Mouse (Mus musculus): ENCODE measurements around the gene Itgad.

Gene Itgad

DNA sequence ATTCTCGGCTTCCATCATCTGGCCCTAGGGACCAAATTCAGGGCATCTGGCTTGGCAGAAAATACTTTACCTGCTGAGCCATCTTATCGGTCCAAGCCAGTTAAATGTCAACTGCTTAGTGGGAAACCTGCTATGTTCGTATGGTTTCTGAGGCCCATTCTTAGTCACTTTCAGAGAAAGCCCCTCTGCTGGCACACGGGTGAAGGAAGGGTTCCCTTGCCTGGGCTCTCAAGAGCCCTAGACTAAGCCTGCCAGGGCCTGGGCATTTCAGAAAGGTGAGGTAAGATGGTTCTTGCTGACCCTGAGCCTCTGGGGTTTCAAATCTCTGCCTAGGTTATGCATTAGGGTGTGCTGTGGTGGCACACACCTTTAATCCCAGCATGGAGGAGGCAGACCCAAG is 91.4 kb downstream of the Itgad start:
- DNase-seq, result no peak

DNA sequence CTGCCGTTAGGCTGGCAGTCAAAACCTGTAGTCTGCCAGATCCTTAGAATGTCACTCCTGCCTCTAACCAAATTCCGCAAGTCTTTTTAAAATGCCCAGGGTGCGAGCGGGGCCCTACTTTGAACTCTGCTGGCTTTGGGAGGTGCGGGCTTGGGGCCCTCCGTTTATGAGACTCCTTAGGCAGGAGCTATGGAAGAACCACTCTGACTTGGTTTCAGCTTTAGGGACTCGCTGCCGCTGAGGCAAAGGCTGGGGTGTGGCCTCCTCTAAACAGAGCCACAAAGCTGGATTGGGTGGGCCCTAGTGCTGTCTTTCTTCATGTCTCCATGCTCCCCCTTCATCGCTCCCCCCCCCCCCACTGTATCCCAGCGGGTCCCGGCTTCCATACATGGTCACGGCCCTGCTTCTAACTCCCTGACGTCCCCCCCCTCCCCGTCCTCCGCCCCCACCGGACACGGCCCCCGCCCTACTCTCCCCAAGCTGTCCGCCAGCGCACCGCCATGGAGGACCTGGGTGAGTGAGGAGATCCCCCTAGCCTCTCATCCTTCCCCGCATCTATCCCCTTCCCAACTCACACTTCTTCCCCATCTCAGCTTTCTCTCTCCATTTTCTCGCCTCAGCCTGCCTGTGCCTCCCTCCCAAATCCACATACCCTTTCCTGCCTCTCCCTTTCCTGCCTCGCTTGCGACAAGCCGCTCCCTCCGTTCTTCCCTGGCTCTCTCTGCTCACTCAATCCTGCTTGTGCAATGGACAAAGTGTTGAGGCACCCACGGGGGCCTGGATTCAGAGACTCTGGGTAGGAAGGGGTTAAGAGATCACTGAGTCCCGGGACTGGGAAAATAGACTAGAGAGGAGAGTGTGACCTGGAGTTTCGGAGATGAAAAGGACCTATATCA is 92.6 kb downstream of the Itgad start, which contains the start of gene Tgfb1i1:
Tgfb1i1 (plus strand) TSS at position 317 of the 896 bp plus-strand sequence.
- peak; percentile 74 for DNase-seq

DNA sequence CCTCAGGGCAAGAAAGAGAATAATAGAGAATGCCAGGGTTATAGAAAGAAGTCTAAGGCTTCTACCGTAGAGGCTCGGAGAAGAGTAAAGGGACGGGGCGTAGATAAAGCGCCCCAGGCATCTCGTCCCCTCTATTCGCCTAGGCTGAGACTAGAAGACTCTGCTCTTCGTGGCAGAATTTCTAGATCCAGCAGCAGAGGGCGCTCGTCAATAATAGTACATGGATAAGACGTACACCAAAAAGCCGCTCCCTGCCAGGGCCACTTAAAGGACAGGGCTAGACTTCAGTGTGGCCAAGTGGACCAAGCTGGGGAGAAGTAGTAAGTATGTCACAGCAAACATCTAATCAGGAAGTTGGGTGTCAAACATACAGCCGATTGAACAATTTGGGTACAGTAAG is 93.3 kb downstream of the Itgad start:
- peak; percentile 90 for DNase-seq

- DNase-seq, result no peak
These were observed 94.2 kb downstream of the Itgad start for GRCm38 (mm10) chr7:128248081-128249042.

- DNase-seq, result no peak
These were observed 95.8 kb downstream of the Itgad start for GRCm38 (mm10) chr7:128249998-128250397.

DNA sequence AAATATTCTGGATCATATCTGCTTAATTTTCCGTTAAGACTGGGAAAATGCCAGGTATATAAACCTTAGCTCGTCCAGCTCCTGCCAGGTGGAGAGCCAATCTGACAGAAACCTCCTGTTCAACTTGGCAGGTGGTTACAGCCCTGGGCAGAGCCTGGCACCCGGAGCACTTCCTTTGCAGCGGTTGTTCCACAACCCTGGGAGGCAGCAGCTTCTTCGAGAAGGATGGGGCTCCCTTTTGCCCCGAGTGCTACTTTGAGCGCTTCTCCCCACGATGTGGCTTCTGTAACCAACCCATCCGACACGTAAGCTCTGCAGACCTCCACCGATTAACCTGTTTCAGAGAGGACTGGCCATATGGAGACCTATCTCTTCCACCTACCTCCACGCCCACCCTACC is 97.8 kb downstream of the Itgad start:
- no peak for DNase-seq

DNA sequence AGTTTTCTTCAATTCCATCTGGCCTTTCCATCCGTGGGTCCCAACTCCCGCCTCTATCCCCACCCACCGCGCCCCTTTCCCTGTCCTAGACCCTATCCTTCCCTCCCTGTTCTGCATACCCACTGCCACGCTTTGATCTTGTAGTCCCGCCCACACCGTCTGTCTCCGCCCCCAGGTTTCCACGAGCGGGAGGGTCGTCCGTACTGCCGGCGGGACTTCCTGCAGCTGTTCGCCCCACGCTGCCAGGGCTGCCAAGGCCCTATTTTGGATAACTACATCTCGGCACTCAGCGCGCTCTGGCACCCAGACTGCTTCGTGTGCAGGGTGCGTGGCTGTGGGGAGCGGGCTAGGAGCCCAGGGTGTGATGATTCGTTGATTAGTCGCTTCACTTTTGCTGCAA is 98.4 kb downstream of the Itgad start:
- no peak for DNase-seq

GRCm38 (mm10) chr7:128254978-128255377 is 100.8 kb downstream of the Itgad start:
- no peak for DNase-seq

- DNase-seq, result no peak
These were observed 101.6 kb downstream of the Itgad start for GRCm38 (mm10) chr7:128255757-128256156.

DNA sequence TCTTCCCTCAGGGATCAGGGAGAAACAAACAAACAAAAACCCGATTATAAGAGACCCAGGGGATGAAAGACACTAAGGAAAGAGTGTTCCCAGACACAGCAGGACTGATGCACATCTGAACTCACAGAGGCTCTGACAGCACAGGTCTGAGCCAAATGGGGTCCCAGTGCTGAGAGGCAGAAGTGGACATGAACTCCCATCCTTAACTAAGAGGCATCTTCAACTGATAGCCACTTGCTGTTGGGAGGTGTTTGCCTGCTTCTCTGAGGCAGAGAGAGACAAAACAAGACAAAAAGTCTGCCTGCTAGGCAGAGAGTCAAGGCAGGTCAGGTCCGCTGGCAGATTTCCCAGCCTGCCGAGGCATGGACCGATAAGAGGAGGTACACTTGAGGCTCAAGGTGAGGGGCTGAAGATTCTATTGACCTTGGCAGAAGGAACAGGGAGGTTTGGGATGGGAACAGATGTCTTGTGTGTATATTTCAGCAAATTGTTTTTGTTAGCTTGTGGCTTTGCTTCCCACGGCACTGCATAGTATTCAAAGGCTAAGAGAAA is 102.7 kb downstream of the Itgad start:
- DNase-seq, result peak; percentile 42

DNA sequence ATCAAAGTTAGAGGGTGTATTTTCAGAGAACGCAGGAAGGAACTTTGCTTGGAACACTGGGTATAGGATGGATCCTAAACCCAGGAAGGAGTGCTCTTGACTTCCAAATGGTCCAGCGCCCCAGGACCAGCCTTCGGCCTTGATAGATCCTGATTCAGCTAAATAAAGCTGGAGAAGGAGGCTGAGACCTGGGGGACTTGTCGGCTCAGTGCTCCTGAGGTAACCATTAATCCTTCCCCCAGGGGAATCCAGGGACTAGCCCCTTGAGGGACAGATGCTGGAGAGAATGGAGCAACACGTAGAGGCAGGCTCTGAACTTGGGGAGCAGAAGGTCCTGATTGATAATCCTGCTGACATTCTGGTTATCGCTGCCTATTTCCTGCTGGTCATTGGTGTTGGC is 111.2 kb downstream of the Itgad start, which contains the start of gene Slc5a2:
Slc5a2 (plus strand) TSS at position 247 of the 400 bp plus-strand sequence.
- DNase-seq, result peak; percentile 52

DNA sequence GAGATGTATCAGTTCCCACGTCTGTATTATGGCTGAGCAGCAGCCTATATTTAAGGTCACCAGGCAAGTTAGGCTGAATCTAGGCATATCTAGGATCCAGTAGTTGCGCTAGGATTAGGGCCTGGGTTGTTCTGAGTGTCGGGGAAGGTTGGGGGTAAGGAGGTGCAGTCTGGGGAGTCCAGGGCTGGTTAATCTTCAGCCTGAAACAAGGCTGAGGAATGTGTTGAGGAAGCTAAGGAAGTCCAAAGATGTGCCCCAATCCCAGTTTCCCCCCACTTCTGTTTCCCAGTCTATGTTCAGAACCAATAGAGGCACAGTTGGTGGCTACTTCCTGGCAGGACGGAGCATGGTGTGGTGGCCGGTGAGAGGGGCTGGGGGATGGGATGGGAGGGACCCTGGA is 111.9 kb downstream of the Itgad start:
- peak; percentile 41 for DNase-seq

GRCm38 (mm10) chr7:128267391-128267790 is 113.2 kb downstream of the Itgad start:
- peak; percentile 46 for DNase-seq

- DNase-seq, result no peak
These were observed 113.6 kb downstream of the Itgad start for GRCm38 (mm10) chr7:128267813-128268212.

GRCm38 (mm10) chr7:128270431-128270850 is 116.3 kb downstream of the Itgad start:
- no peak for DNase-seq

DNA sequence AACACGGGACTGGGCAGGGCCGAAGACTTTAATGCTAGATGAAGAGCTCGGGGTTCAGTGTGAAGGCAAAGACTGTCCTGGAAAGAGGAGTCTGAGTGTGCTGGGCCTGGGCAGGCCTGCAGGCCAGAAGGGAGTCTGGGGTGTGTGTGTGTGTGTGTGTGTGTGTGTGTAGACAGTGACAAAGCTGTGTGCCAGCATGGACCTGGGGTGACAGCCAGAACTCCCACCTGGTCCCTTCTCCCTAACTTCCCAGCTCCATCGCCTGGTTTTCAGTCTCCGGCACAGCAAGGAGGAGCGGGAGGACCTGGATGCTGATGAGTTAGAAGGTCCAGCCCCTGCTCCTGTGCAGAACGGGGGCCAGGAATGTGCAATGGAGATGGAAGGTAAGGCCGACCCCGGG is 117.3 kb downstream of the Itgad start:
- no peak for DNase-seq

Measured in kidney, postnatal 14 days (tissue).